Mouse (Mus musculus): ENCODE measurements around the gene Shroom3.

- no peak for TF ChIP-seq ZC3H11A (IDR thresholded peaks at IDR 0.05; ENCODE audit: low read depth, low read length)
- TF ChIP-seq CTCF (conservative IDR thresholded peaks at IDR 0.05 in 1 of 2, IDR thresholded peaks at IDR 0.05 in 1 of 2; ENCODE audit: low read depth in 2 of 2, low read length in 2 of 2), result no peak
- no peak for TF ChIP-seq POLR2A (IDR thresholded peaks at IDR 0.05; ENCODE audit: low read depth, low read length)
- no peak for TF ChIP-seq GABPA (IDR thresholded peaks at IDR 0.05; ENCODE audit: insufficient replicate concordance, low read depth, low read length)
- TF ChIP-seq CHD1 (IDR thresholded peaks at IDR 0.05; ENCODE audit: low read depth, low read length), result no peak
- TF ChIP-seq UBTF (IDR thresholded peaks at IDR 0.05; ENCODE audit: low read depth, low read length), result no peak
- TF ChIP-seq NELFE (IDR thresholded peaks at IDR 0.05; ENCODE audit: low read depth, low read length), result no peak
- no peak for TF ChIP-seq MAFK (IDR thresholded peaks at IDR 0.05; ENCODE audit: insufficient replicate concordance, low read length)
- no peak for TF ChIP-seq ELF1 (IDR thresholded peaks at IDR 0.05; ENCODE audit: low read depth, low read length)
- TF ChIP-seq MEF2A (IDR thresholded peaks at IDR 0.05; ENCODE audit: borderline replicate concordance, low read depth, low read length), result no peak
- TF ChIP-seq RCOR1 (conservative IDR thresholded peaks at IDR 0.05; ENCODE audit: low read depth, low read length), result no peak
- TF ChIP-seq ZNF384 (IDR thresholded peaks at IDR 0.05; ENCODE audit: low read depth, low read length), result no peak
- no peak for TF ChIP-seq ZMIZ1 (IDR thresholded peaks at IDR 0.05; ENCODE audit: low read depth, low read length)
- no peak for TF ChIP-seq EP300 (IDR thresholded peaks at IDR 0.05; ENCODE audit: low read length)
Measured at GRCm38 (mm10) chr5:92814621-92815020, 131.4 kb downstream of the Shroom3 start.
